ENCODE assay signal across 25 mouse cellular contexts in the genomic region with DNA sequence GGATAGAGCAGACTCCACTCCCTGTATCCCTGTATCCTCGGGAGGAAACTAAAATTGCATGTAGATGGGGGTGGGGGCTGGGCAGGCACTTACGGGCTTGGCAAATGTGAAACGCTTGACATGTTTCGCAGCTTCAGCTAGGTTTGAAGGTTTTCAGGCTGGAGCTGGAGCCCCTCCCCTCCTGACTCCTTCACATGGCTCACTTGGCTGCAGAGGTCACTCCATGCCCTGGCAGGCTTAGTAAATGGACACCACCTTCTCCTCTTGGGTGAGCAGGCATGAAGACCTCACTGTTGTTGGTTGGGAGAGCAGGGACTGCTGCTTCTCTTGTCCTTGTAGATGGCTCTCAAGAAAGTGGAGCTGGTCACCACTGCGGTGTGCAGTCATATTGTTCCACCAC. TPM values are rescaled to one million over a fixed set of nuclear protein-coding genes. Genes with fewer than 3 reads are reported as not detected.
DNase-seq lines count a peak whose midpoint lies in the region; ATAC-seq and TF ChIP-seq lines count a peak whose summit lies in the region.
"Had no signal": no experiment of that assay in that cellular context is flagged by ENCODE, and none has a peak within 500 bp of the region (broad histone marks: within the 10 kb centered on the region; RNA-seq: fewer than 3 reads in every experiment).

No protein-coding gene starts in this region.

- peak; percentile 25 for DNase-seq in kidney, adult 11 months
- DNase-seq in kidney, adult 9 months: no peak
- no peak for DNase-seq in ES-E14 (ENCODE audit: low read depth, low spot score)
- peak; percentile 40 for DNase-seq in kidney, postnatal 0 days (ENCODE audit: low spot score)
- DNase-seq in ovary, postnatal 14 days (ENCODE audit: low spot score): no peak
- DNase-seq in gastrocnemius, postnatal 25 days: no peak
- DNase-seq in right cerebral cortex, postnatal 25 days: no peak
- DNase-seq: adrenal gland, adult 8-10 months; adrenal gland, postnatal 36 days; B cell, adult 2 months; cerebellum, adult 11 months; cerebellum, adult 8-10 months; cerebellum, postnatal 14 days; embryo, embryonic 11 days; heart, adult 18-20 months; heart, postnatal 10 days; heart, postnatal 4 days had no signal

- H3K4me2 ChIP-seq in kidney, postnatal 0 days (ENCODE audit: low read length): no peak overlapping the region
- H3K4me2 ChIP-seq: embryonic facial prominence, embryonic 15.5 days; hindbrain, embryonic 12.5 days had no signal

- peak overlapping the region; percentile 5; the same call in 1 of the 2 replicates for H3K9ac ChIP-seq in ES-E14 (ENCODE audit: insufficient read depth, low read depth, low read length, poor library complexity, severe bottlenecking)
- no peak overlapping the region for H3K9ac ChIP-seq in kidney, postnatal 0 days (ENCODE audit: low read depth, low read length)
- H3K9ac ChIP-seq: embryonic facial prominence, embryonic 15.5 days; hindbrain, embryonic 12.5 days had no signal

- peaks cover 7% of the 10 kb centered on the region in 2 experiments; a peak in 2 of 4 replicates for H3K4me1 ChIP-seq in ES-E14 (ENCODE audit: control insufficient read depth in 2 of 2, insufficient read depth in 2 of 2, low read length in 2 of 2, poor library complexity in 1 of 2)
- H3K4me1 ChIP-seq in kidney, postnatal 0 days (replicated peaks; ENCODE audit: insufficient read depth, low read length): no peaks in the 10 kb centered on the region
- H3K4me1 ChIP-seq: embryonic facial prominence, embryonic 15.5 days; heart, embryonic 10.5 days; hindbrain, embryonic 12.5 days had no signal

- 55% methylated on average over 5 of the region's 5 CpGs for WGBS in kidney, postnatal 0 days

- no peak for TF ChIP-seq CTCF in kidney, postnatal 0 days (IDR thresholded peaks at IDR 0.05; ENCODE audit: low read depth)

- peaks cover 2% of the 10 kb centered on the region for H3K36me3 ChIP-seq in ES-E14 (ENCODE audit: control insufficient read depth, insufficient read depth, low read length, poor library complexity, severe bottlenecking)
- H3K36me3 ChIP-seq in kidney, postnatal 0 days (ENCODE audit: insufficient read depth, low read length): no peaks in the 10 kb centered on the region
- H3K36me3 ChIP-seq: embryonic facial prominence, embryonic 15.5 days; forebrain, embryonic 10.5 days; heart, embryonic 10.5 days; hindbrain, embryonic 12.5 days had no signal

- peak; percentile 47 for ATAC-seq in kidney, postnatal 0 days (replicated peaks; ENCODE audit: low FRiP score, low read depth)
- ATAC-seq: CD4-positive, CD25-positive, alpha-beta regulatory T cell, adult 4 months; forebrain, embryonic 14.5 days; hindbrain, embryonic 16.5 days had no signal

- H3K27ac ChIP-seq in ES-E14 (ENCODE audit: insufficient read depth, low read depth, low read length, poor library complexity, severe bottlenecking): peak overlapping the region; percentile 87
- H3K27ac ChIP-seq in kidney, postnatal 0 days: no peak overlapping the region
- H3K27ac ChIP-seq: embryonic facial prominence, embryonic 15.5 days; forebrain, embryonic 10.5 days; heart, embryonic 10.5 days; hindbrain, embryonic 12.5 days had no signal

- no peaks in the 10 kb centered on the region for H3K27me3 ChIP-seq in kidney, postnatal 0 days (ENCODE audit: insufficient read depth, low read length)
- H3K27me3 ChIP-seq: embryonic facial prominence, embryonic 15.5 days; hindbrain, embryonic 12.5 days had no signal

- no peaks in the 10 kb centered on the region for H3K9me3 ChIP-seq in ES-E14 (ENCODE audit: control insufficient read depth, insufficient read depth, low read depth, low read length)
- no peaks in the 10 kb centered on the region for H3K9me3 ChIP-seq in kidney, postnatal 0 days (replicated peaks; ENCODE audit: low read length)
- H3K9me3 ChIP-seq: embryonic facial prominence, embryonic 15.5 days; forebrain, embryonic 10.5 days; heart, embryonic 10.5 days; hindbrain, embryonic 12.5 days had no signal

- peak overlapping the region; percentile 12 to 22; a peak in 2 of 4 replicates for H3K4me3 ChIP-seq in ES-E14 (ENCODE audit: insufficient read depth in 1 of 2, low read depth in 1 of 2, low read length in 2 of 2, poor library complexity in 1 of 2, severe bottlenecking in 1 of 2)
- no peak overlapping the region for H3K4me3 ChIP-seq in kidney, postnatal 0 days (replicated peaks; ENCODE audit: low read depth, low read length)
- H3K4me3 ChIP-seq: embryonic facial prominence, embryonic 15.5 days; erythroblast, embryonic 14.5 days; forebrain, embryonic 10.5 days; heart, embryonic 10.5 days; hindbrain, embryonic 12.5 days had no signal

- in situ Hi-C loops in ES-E14 (cut with MboI; ENCODE audit: low sequenced_read_pairs in 2 of 2, unreplicated experiment in 2 of 2): no loop called here

TF ChIP-seq in ES-E14, 5 proteins besides CTCF, POLR2A, EP300 and RAD21:
- TF ChIP-seq ZNF384 (IDR thresholded peaks at IDR 0.05; ENCODE audit: low read depth, low read length): no peak
- no peak for TF ChIP-seq CHD2 (IDR thresholded peaks at IDR 0.05; ENCODE audit: low read depth, low read length)
- no peak for TF ChIP-seq ZC3H11A (IDR thresholded peaks at IDR 0.05; ENCODE audit: borderline replicate concordance, low read depth, low read length)
- TF ChIP-seq HCFC1 (IDR thresholded peaks at IDR 0.05; ENCODE audit: borderline replicate concordance, insufficient read depth, low read length): no peak
- TF ChIP-seq MAFK (IDR thresholded peaks at IDR 0.05; ENCODE audit: insufficient read depth, low read depth, low read length): no peak
TF ChIP-seq in ES-E14: peak in this region for 0.

RNA-seq across cellular contexts. Expression of gene Alg13, which starts 1.6 kb away (rescaled TPM):
- total RNA-seq in ES-E14 (2012; rRNA removed): 159 and 160 TPM in 2 replicates
- 15.0 and 15.7 TPM in 2 replicates for polyA plus RNA-seq in kidney, postnatal 0 days (2015; fragmentation: Nextera tagmentation; extraction: Ambion mirVana)
- 1 to 10 TPM; 4.6 to 6.7 TPM for total RNA-seq in gastrocnemius, postnatal 25 days (2021)

Comparison
In these comparisons a context has a peak if more than half of its experiments do, and no peak if none do; other contexts are left out.
1. DNase-seq: peak in kidney, adult 11 months (single experiment) and kidney, postnatal 0 days (single experiment); none in kidney, adult 9 months (single experiment), ES-E14 (single experiment), ovary, postnatal 14 days (single experiment), gastrocnemius, postnatal 25 days (single experiment) and right cerebral cortex, postnatal 25 days (single experiment).
2. RNA of gene Alg13, which starts 1.6 kb away (total RNA-seq): 159 to 160 TPM in ES-E14; 4.6 to 6.7 TPM in gastrocnemius, postnatal 25 days; every median in the first group is over 10 times any median in the second.